Mouse (Mus musculus) CH12.LX (cell line): ENCODE results near the gene Nod2. TPM values are rescaled to one million over a fixed set of nuclear protein-coding genes. Genes with fewer than 3 reads are reported as not detected.
A peak's percentile ranks its signal among the peaks of the same experiment; 100 is the strongest.

Experiments
- DNase-seq: peaks from one replicate; pipeline ENCODE4 v3.0.0-alpha.2; 2013; ENCODE audit errors: extremely low read depth
- H3K27ac ChIP-seq: 2 replicates; pipeline ENCODE4 v1.5.1; 2012; ENCODE audit warnings: low read depth, mild to moderate bottlenecking, control low read depth, moderate library complexity; ENCODE audit not compliant: insufficient read depth
- H3K27me3 ChIP-seq: replicated peaks from 2 replicates; pipeline ENCODE3; 2012; ENCODE audit warnings: inconsistent platforms
- H3K36me3 ChIP-seq, 2 experiments: replicated peaks in 1 of 2; 2 replicates each; pipeline versions ENCODE3 to v1.6.1; 2012; ENCODE audit warnings: inconsistent platforms in 1 of 2, low read length in 1 of 2, mild to moderate bottlenecking in 1 of 2, mixed read lengths in 1 of 2, moderate library complexity in 1 of 2; ENCODE audit not compliant: control insufficient read depth in 1 of 2, insufficient read depth in 1 of 2
- H3K4me1 ChIP-seq, 2 experiments: 2 replicates each; pipeline ENCODE4 v1.6.1; 2012; ENCODE audit warnings: inconsistent platforms in 1 of 2, moderate library complexity in 1 of 2; ENCODE audit not compliant: insufficient read depth in 2 of 2, control insufficient read depth in 1 of 2
- H3K4me2 ChIP-seq: 2 replicates; pipeline ENCODE4 v1.6.1; 2012; ENCODE audit warnings: low read depth, mild to moderate bottlenecking, control low read depth; ENCODE audit not compliant: poor library complexity, insufficient read depth, severe bottlenecking
- H3K4me3 ChIP-seq, 3 experiments: fragments of 150-350 bp in 1 of 3; sonication (generic) in 1 of 3; replicated peaks in 1 of 3; 2 replicates each; pipeline versions ENCODE3 to v1.5.1; 2011 to 2012; ENCODE audit warnings: low read depth in 2 of 3, low read length in 2 of 3, mild to moderate bottlenecking in 2 of 3, moderate library complexity in 2 of 3, control low read depth in 1 of 3, improper control_type of control experiment in 1 of 3, inconsistent platforms in 1 of 3, mixed read lengths in 1 of 3; ENCODE audit not compliant: poor library complexity in 1 of 3
- H3K79me2 ChIP-seq: replicated peaks from 2 replicates; pipeline ENCODE4 v1.6.1; 2012; ENCODE audit warnings: mild to moderate bottlenecking, moderate library complexity; ENCODE audit not compliant: control insufficient read depth, poor library complexity, insufficient read depth, severe bottlenecking; ENCODE audit errors: extremely low read depth
- H3K9ac ChIP-seq: 2 replicates; pipeline ENCODE4 v1.6.1; 2012; ENCODE audit warnings: low read depth, mild to moderate bottlenecking, control low read depth, moderate library complexity; ENCODE audit not compliant: insufficient read depth
- H3K9me3 ChIP-seq: replicated peaks from 2 replicates; pipeline ENCODE3; 2012; ENCODE audit warnings: low read length, inconsistent platforms, mixed read lengths
- BHLHE40 ChIP-seq: IDR thresholded peaks from 2 replicates; pipeline ENCODE4 v1.6.1; 2011; ENCODE audit warnings: mild to moderate bottlenecking, low read depth, low read length, improper control_type of control experiment
- CHD1 ChIP-seq: IDR thresholded peaks from 2 replicates; pipeline ENCODE4 v1.6.1; 2012; ENCODE audit warnings: low read depth, low read length, improper control_type of control experiment, inconsistent platforms
- CHD2 ChIP-seq: IDR thresholded peaks from 2 replicates; pipeline ENCODE4 v1.6.1; 2011; ENCODE audit warnings: low read length, improper control_type of control experiment
- EP300 ChIP-seq: IDR thresholded peaks from 2 replicates; pipeline ENCODE4 v1.6.1; 2011; ENCODE audit warnings: low read length, improper control_type of control experiment
- HCFC1 ChIP-seq: IDR thresholded peaks from 2 replicates; pipeline ENCODE4 v1.6.1; 2012; ENCODE audit warnings: low read depth, mild to moderate bottlenecking, inconsistent platforms, low read length, improper control_type of control experiment
- IRF4 ChIP-seq: IDR thresholded peaks from 2 replicates; pipeline ENCODE4 v1.6.1; 2014; ENCODE audit warnings: low read depth, mild to moderate bottlenecking, inconsistent platforms, low read length, improper control_type of control experiment
- JUN ChIP-seq: IDR thresholded peaks from 2 replicates; pipeline ENCODE4 v1.6.1; 2011; ENCODE audit warnings: low read depth, mild to moderate bottlenecking, low read length, improper control_type of control experiment, moderate library complexity; ENCODE audit not compliant: insufficient read depth
- JUND ChIP-seq: conservative IDR thresholded peaks from 2 replicates; pipeline ENCODE4 v1.6.1; 2011; ENCODE audit warnings: low read depth, low read length, improper control_type of control experiment
- KAT2A ChIP-seq: IDR thresholded peaks from 2 replicates; pipeline ENCODE4 v1.6.1; 2012; ENCODE audit warnings: low read length, improper control_type of control experiment, inconsistent platforms; ENCODE audit not compliant: insufficient replicate concordance
- MAFK ChIP-seq: IDR thresholded peaks from 2 replicates; pipeline ENCODE4 v1.6.1; 2011; ENCODE audit warnings: low read length, improper control_type of control experiment; ENCODE audit not compliant: insufficient replicate concordance
- MAX ChIP-seq: IDR thresholded peaks from 2 replicates; pipeline ENCODE4 v1.6.1; 2011; ENCODE audit warnings: low read length, improper control_type of control experiment
- MAZ ChIP-seq: IDR thresholded peaks from 2 replicates; pipeline ENCODE4 v1.6.1; 2012; ENCODE audit warnings: low read depth, mild to moderate bottlenecking, inconsistent platforms, low read length, improper control_type of control experiment, moderate library complexity
- MEF2A ChIP-seq: IDR thresholded peaks from 2 replicates; pipeline ENCODE4 v1.6.1; 2014; ENCODE audit warnings: low read depth, mild to moderate bottlenecking, inconsistent platforms, low read length, improper control_type of control experiment, borderline replicate concordance
- MXI1 ChIP-seq: IDR thresholded peaks from 2 replicates; pipeline ENCODE4 v1.6.1; 2011; ENCODE audit warnings: mild to moderate bottlenecking, low read depth, low read length, improper control_type of control experiment
- NELFE ChIP-seq: IDR thresholded peaks from 2 replicates; pipeline ENCODE4 v1.6.1; 2011; ENCODE audit warnings: low read depth, low read length, improper control_type of control experiment
- NRF1 ChIP-seq: IDR thresholded peaks from 2 replicates; pipeline ENCODE4 v1.6.1; 2014; ENCODE audit warnings: low read depth, mild to moderate bottlenecking, inconsistent platforms, low read length, improper control_type of control experiment, moderate library complexity
- PAX5 ChIP-seq: IDR thresholded peaks from 2 replicates; pipeline ENCODE4 v1.6.1; 2012; ENCODE audit warnings: low read length, inconsistent platforms, mixed read lengths
- POLR2A ChIP-seq: IDR thresholded peaks from 2 replicates; pipeline ENCODE4 v1.6.1; 2011; ENCODE audit warnings: low read depth, mild to moderate bottlenecking, improper control_type of control experiment, low read length
- POLR2AphosphoS2 ChIP-seq: IDR thresholded peaks from 2 replicates; pipeline ENCODE4 v1.6.1; 2011; ENCODE audit warnings: low read depth, low read length, improper control_type of control experiment
- RAD21 ChIP-seq: IDR thresholded peaks from 2 replicates; pipeline ENCODE4 v1.6.1; 2011; ENCODE audit warnings: low read depth, mild to moderate bottlenecking, low read length, improper control_type of control experiment, moderate library complexity
- RCOR1 ChIP-seq: conservative IDR thresholded peaks from 2 replicates; pipeline ENCODE4 v1.6.1; 2012; ENCODE audit warnings: low read depth, mild to moderate bottlenecking, inconsistent platforms, low read length, improper control_type of control experiment
- SIN3A ChIP-seq: IDR thresholded peaks from 2 replicates; pipeline ENCODE4 v1.6.1; 2012; ENCODE audit warnings: low read length, improper control_type of control experiment, inconsistent platforms
- SMC3 ChIP-seq: IDR thresholded peaks from 2 replicates; pipeline ENCODE4 v1.6.1; 2011; ENCODE audit warnings: low read depth, low read length, improper control_type of control experiment
- TBP ChIP-seq: conservative IDR thresholded peaks from 2 replicates; pipeline ENCODE4 v1.6.1; 2011; ENCODE audit warnings: low read depth, low read length, improper control_type of control experiment
- TCF12 ChIP-seq: IDR thresholded peaks from 2 replicates; pipeline ENCODE4 v1.6.1; 2014; ENCODE audit warnings: low read depth, mild to moderate bottlenecking, inconsistent platforms, low read length, improper control_type of control experiment
- UBTF ChIP-seq: IDR thresholded peaks from 2 replicates; pipeline ENCODE4 v1.6.1; 2012; ENCODE audit warnings: low read depth, mild to moderate bottlenecking, inconsistent platforms, low read length, improper control_type of control experiment, moderate library complexity
- USF1 ChIP-seq: IDR thresholded peaks from 2 replicates; pipeline ENCODE4 v1.6.1; 2014; ENCODE audit warnings: low read depth, mild to moderate bottlenecking, inconsistent platforms, low read length, improper control_type of control experiment
- USF2 ChIP-seq: conservative IDR thresholded peaks from 2 replicates; pipeline ENCODE4 v1.6.1; 2011; ENCODE audit warnings: low read depth, low read length, improper control_type of control experiment
- ZC3H11A ChIP-seq: IDR thresholded peaks from 2 replicates; pipeline ENCODE4 v1.6.1; 2012; ENCODE audit warnings: low read depth, mild to moderate bottlenecking, inconsistent platforms, low read length, improper control_type of control experiment
- ZKSCAN1 ChIP-seq: IDR thresholded peaks from 2 replicates; pipeline ENCODE4 v1.6.1; 2012; ENCODE audit warnings: low read depth, inconsistent platforms, low read length, improper control_type of control experiment, borderline replicate concordance
- ZMIZ1 ChIP-seq: IDR thresholded peaks from 2 replicates; pipeline ENCODE4 v1.6.1; 2012; ENCODE audit warnings: low read depth, mild to moderate bottlenecking, inconsistent platforms, low read length, improper control_type of control experiment
- ZNF384 ChIP-seq: IDR thresholded peaks from 2 replicates; pipeline ENCODE4 v1.6.1; 2012; ENCODE audit warnings: low read depth, low read length, improper control_type of control experiment, inconsistent platforms
- dilution Hi-C: fragments of 300-500 bp; cut with MboI; formaldehyde crosslinking; loops from 2 replicates; pipeline ENCODE4 v1.14.3; 2020; ENCODE audit warnings: low sequenced_read_pairs; ENCODE audit not compliant: extremely low pct_unique_long_range_greater_than_20kb, extremely low pct_ligation_motif_present
- in situ Hi-C: fragments of 300-500 bp; cut with MboI; formaldehyde crosslinking; loops from 3 replicates; pipeline ENCODE4 v1.14.3; 2019; ENCODE audit warnings: low sequenced_read_pairs, low pct_ligation_motif_present, low pct_unique_long_range_greater_than_20kb, mixed read lengths
- polyA plus RNA-seq: library from polyadenylated mRNA; unstranded; fragments of >175 nt; gene quantifications from 2 replicates; pipeline ENCODE4 v1.2.1, GENCODE M21; 2012; ENCODE audit warnings: low read depth; ENCODE audit not compliant: insufficient read length
- total RNA-seq, 2 experiments: library from RNA; depleted of rRNA; stranded (reverse); fragments of 300-350 nt in 1 of 2; fragments of >200 nt in 1 of 2; gene quantifications; 2 replicates each; pipeline ENCODE4 v1.2.3; 2012 to 2014

The Nod2 gene
- total and polyA plus RNA-seq, 3 experiments = 4.3 to 10.9 (median 7.5) TPM

- 0 out of 2 replicates have a peak, but pooled peaks have one; percentile 28 for TF ChIP-seq IRF4
Observed at GRCm38 (mm10) chr8:88635474-88636397, 11.4 kb upstream of the Nod2 start, which contains the start of gene Snx20 (continued).

- Histone ChIP-seq H3K27me3 (no peaks in the 10 kb centered on the region), H3K36me3 (peaks cover 14 to 18% of the 10 kb centered on the region in 2 experiments), H3K9me3 (no peaks in the 10 kb centered on the region), H3K4me1 (peaks cover 33 to 73% of the 10 kb centered on the region in 2 experiments), H3K79me2 (peaks cover 41% of the 10 kb centered on the region), H3K9ac (peak overlapping the region; percentile 96), H3K4me3 (peak overlapping the region; percentile 47 to 93 (median 67)), H3K27ac (peak overlapping the region; percentile 100), H3K4me2 (peak overlapping the region; percentile 69)
- dilution Hi-C loops (no loop called here), in situ Hi-C loops (loop anchor here (5.0 kb wide), 1 partner anchor 55 kb away; no protein-coding TSS in a partner anchor)
- DNase-seq = peak; percentile 97
- TF ChIP-seq PAX5 (no peak), CHD1 (peak; percentile 84; the same call in 1 of the 2 replicates), USF1 (peak; percentile 43), ZMIZ1 (no peak), POLR2AphosphoS2 (no peak; the same call in 1 of the 2 replicates), UBTF (0 out of 2 replicates have a peak, but pooled peaks have one; percentile 21), IRF4 (peak; percentile 95), SIN3A (peak; percentile 81), POLR2A (peak; percentile 50), MEF2A (peak; percentile 94), TBP (peak; percentile 78), ZNF384 (0 out of 2 replicates have a peak, but pooled peaks have one; percentile 20), JUND (peak; percentile 72), KAT2A (0 out of 2 replicates have a peak, but pooled peaks have one; percentile 64), BHLHE40 (peak; percentile 91), RCOR1 (peak; percentile 95), HCFC1 (peak; percentile 35; the same call in 1 of the 2 replicates), MAX (peak; percentile 74), ZKSCAN1 (no peak), TCF12 (peak; percentile 97), JUN (peak; percentile 87), USF2 (no peak; the same call in 1 of the 2 replicates), EP300 (peak; percentile 94), MAFK (peak; percentile 65; the same call in 1 of the 2 replicates), MAZ (peak; percentile 74; the same call in 1 of the 2 replicates), RAD21 (no peak; the same call in none of the 2 replicates), SMC3 (peak; percentile 30; the same call in 1 of the 2 replicates), CHD2 (peak; percentile 87), NELFE (peak; percentile 43), MXI1 (peak; percentile 75), ZC3H11A (no peak), NRF1 (peak; percentile 35; the same call in 1 of the 2 replicates)
Observed at GRCm38 (mm10) chr8:88637092-88638000, 9.8 kb upstream of the Nod2 start.
